Mouse (Mus musculus) embryonic fibroblast, embryonic 13.5 days (primary cell): Measurements from ENCODE around the gene Ypel4. TPM values are rescaled to one million over a fixed set of nuclear protein-coding genes. Genes with fewer than 3 reads are reported as not detected.

Experiments
- H3K27ac ChIP-seq: 2 replicates; pipeline ENCODE4 v1.5.1; 2012; ENCODE audit warnings: low read length, control low read depth, inconsistent platforms; ENCODE audit not compliant: insufficient read depth
- H3K4me1 ChIP-seq: 2 replicates; pipeline ENCODE4 v1.6.1; 2011; ENCODE audit warnings: low read length; ENCODE audit not compliant: control insufficient read depth, insufficient read depth
- H3K4me3 ChIP-seq: 2 replicates; pipeline ENCODE4 v1.5.1; 2011; ENCODE audit warnings: mild to moderate bottlenecking, control low read depth, low read length; ENCODE audit not compliant: insufficient read depth
- CTCF ChIP-seq: IDR thresholded peaks from 2 replicates; pipeline ENCODE4 v1.5.1; 2011; ENCODE audit warnings: mild to moderate bottlenecking, control low read depth, low read length, moderate library complexity, borderline replicate concordance; ENCODE audit not compliant: insufficient read depth
- POLR2A ChIP-seq: IDR thresholded peaks from 2 replicates; pipeline ENCODE4 v1.6.1; 2011; ENCODE audit warnings: low read depth, mild to moderate bottlenecking, control low read depth, low read length, moderate library complexity
- polyA plus RNA-seq: library from polyadenylated mRNA; stranded (reverse); fragments of >200 nt; gene quantifications from 2 replicates; pipeline ENCODE4 v1.2.4, GENCODE M21; 2011; ENCODE audit warnings: low read depth; ENCODE audit not compliant: missing spikeins, insufficient read length

Gene Ypel4
- polyA plus RNA-seq = 1.3 and 4.6 TPM in 2 replicates

DNA sequence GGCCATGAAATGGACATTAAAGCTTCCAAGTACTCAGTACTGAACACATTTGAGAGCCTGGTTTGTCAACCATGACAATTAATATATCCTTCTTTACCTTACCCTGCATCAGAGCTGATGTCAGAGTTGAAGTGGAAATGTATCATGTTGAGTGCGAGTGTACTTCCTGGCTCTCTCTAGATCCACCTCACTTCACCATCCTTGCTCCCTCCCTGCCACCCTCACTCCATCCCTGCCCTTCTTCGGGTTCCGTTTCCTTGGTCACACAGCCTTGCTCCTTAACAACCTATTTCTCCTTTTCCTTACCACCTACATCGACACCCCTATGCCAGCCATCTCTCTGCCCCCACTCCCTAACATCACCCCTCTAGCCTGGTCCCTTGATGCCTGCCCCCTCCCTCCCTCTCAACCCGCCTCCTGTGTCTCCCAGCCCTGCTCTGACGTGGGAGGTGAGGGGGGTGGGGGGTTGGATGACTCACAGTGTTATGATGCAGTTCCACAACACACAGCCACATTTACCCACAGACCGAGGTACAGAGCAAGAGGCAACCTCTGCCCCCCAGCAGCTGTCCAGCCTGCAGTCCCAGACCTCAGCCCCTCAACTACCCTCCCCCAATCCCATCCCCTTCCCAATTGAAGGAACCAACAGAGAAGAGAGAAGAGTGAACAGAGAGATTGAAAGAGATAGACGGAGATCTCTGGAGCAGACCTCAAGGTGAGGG lies at the start of gene Ypel4:
Gene Ypel4, plus strand, starts transcription at position 480 of the 722 bp plus-strand sequence.
- no peak; the same call in 1 of the 2 replicates for TF ChIP-seq POLR2A
- no peak for TF ChIP-seq CTCF
- Histone ChIP-seq H3K27ac (no peak within 1 kb of the TSS), H3K4me1 (no peaks in the 10 kb centered on the region; the same call in 1 of the 2 replicates), H3K4me3 (peak within 1 kb of the TSS; percentile 12)

DNA sequence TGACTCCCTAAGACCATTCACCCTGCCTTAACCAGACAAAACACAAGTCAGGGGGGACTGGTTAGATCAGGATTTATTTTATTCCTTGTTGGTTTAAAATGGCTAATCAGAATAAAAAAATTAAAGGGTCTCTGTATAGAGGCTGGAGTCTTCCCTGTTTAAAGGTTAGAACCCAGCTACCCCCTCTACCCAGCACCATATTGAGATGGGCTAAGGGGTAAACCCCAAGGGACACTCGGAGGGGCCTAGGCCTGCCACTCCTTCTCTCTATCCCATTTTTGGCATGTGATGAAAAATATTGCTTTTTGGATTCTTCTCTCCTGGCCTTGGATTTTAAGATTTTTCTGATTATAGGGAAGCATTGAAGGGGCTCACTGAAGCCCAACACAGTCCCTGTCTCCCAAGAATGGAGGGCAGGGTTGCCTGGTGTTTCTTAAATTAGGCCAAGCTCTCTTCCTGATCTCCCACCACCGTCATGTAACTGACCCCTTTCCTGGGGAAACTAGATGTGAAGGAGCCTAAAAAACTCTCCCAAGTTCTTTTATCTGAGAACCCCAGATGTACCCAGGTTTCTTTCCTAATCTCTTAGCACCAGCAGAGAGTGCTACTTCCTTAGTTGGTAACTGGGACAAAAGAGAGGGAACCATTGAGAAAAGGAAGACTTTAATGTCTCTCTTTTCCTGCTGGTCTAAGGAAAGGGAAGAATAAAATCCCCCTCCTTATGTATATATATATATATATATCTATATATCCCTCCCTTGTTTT lies 45.6 kb upstream of the Ypel4 start:
- no peaks in the 10 kb centered on the region for H3K4me1 ChIP-seq
- TF ChIP-seq CTCF (no peak), POLR2A (no peak)
- no peak overlapping the region for H3K4me3 ChIP-seq
- H3K27ac ChIP-seq = no peak overlapping the region

GRCm38 (mm10) chr2:84690050-84690449 lies 43.8 kb upstream of the Ypel4 start:
- no peak overlapping the region for H3K4me3 ChIP-seq
- TF ChIP-seq CTCF (no peak), POLR2A (no peak)
- H3K27ac ChIP-seq = no peak overlapping the region
- no peaks in the 10 kb centered on the region for H3K4me1 ChIP-seq

- TF ChIP-seq POLR2A (no peak), CTCF (no peak)
- no peak overlapping the region for H3K4me3 ChIP-seq
- no peak overlapping the region for H3K27ac ChIP-seq
Measured at GRCm38 (mm10) chr2:84695007-84695695, 38.7 kb upstream of the Ypel4 start.

GRCm38 (mm10) chr2:84703497-84703896 lies 30.4 kb upstream of the Ypel4 start:
- no peak for TF ChIP-seq CTCF
- TF ChIP-seq POLR2A = no peak
- Histone ChIP-seq H3K4me3 (no peak overlapping the region), H3K27ac (no peak overlapping the region), H3K4me1 (0 out of 2 replicates have a peak, but pooled peaks cover 3% of the 10 kb centered on the region)

More at GRCm38 (mm10) chr2:84695007-84695695, 38.7 kb upstream of the Ypel4 start:
- H3K4me1 ChIP-seq = no peaks in the 10 kb centered on the region

DNA sequence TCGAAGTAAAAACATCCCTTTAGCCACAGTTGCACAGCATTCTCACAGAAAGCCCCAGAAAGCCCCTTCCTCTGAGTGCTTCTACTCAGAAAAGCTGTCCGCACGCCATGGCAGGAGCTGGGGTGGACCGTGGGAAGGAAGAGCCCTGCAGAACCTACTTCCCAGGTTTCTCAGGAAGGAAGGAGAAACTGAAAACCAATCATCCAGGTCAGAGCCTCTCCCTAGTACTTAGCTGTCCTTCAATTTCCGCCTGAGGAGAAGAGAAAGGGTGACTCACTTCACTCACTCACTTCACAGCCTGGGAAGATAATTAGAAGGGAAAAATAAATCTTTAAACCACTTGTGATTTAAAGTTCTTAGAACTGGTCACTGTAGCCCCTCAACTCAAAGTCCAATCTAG lies 29.5 kb upstream of the Ypel4 start:
- TF ChIP-seq CTCF (no peak), POLR2A (no peak)
- H3K4me3 ChIP-seq = no peak overlapping the region
- H3K4me1 ChIP-seq = 0 out of 2 replicates have a peak, but pooled peaks cover 3% of the 10 kb centered on the region
- H3K27ac ChIP-seq = no peak overlapping the region

DNA sequence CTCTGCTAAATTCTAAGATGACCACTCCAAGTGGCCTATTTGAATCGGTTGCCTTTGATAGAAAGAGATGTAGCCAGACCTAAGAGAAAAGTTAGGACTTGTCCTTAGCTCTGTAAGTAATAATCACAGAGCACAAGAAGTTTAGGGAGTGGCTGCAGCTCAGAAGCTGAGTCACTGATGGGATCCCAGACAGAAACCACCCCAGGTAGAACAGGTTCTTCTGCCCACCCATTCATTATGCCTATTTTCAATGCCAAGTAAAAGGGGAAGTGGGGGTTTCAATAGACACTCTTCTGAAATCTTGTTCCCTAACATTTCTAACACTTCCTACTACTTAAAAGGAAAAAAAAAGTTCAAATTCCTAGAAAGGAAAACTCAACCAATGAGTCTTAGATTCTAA lies 28.6 kb upstream of the Ypel4 start:
- Histone ChIP-seq H3K27ac (no peak overlapping the region), H3K4me1 (0 out of 2 replicates have a peak, but pooled peaks cover 3% of the 10 kb centered on the region), H3K4me3 (no peak overlapping the region)
- TF ChIP-seq POLR2A = no peak
- TF ChIP-seq CTCF = no peak

GRCm38 (mm10) chr2:84707523-84707922 lies 26.3 kb upstream of the Ypel4 start:
- Histone ChIP-seq H3K27ac (no peak overlapping the region), H3K4me3 (no peak overlapping the region), H3K4me1 (0 out of 2 replicates have a peak, but pooled peaks cover 3% of the 10 kb centered on the region)
- no peak for TF ChIP-seq CTCF
- TF ChIP-seq POLR2A = no peak

GRCm38 (mm10) chr2:84711898-84712297 lies 22.0 kb upstream of the Ypel4 start:
- TF ChIP-seq POLR2A (no peak), CTCF (no peak)
- H3K4me3 ChIP-seq = no peak overlapping the region
- H3K27ac ChIP-seq = no peak overlapping the region

More at GRCm38 (mm10) chr2:84711898-84712297, 22.0 kb upstream of the Ypel4 start:
- peaks cover 2% of the 10 kb centered on the region; the same call in 1 of the 2 replicates for H3K4me1 ChIP-seq
